Mouse (Mus musculus): ENCODE measurements around the gene Olfr1122. TPM values are rescaled to one million over a fixed set of nuclear protein-coding genes. Genes with fewer than 3 reads are reported as not detected.

Gene Olfr1122
- polyA plus RNA-seq, 1 experiment from 2014 or later: not detected

Other genes with a start within 250 kb of the Olfr1122 start
- gene Olfr1110, start 245.5 kb upstream of the Olfr1122 start, polyA plus RNA-seq (2016; fragmentation: Nextera tagmentation; extraction: Ambion mirVana): not detected in 2 replicates
- gene Olfr1111, start 233.2 kb upstream of the Olfr1122 start, polyA plus RNA-seq (2016; fragmentation: Nextera tagmentation; extraction: Ambion mirVana): not detected in 2 replicates
- gene Olfr1112, start 198.1 kb upstream of the Olfr1122 start, polyA plus RNA-seq (2016; fragmentation: Nextera tagmentation; extraction: Ambion mirVana): not detected in 2 replicates
- not detected in 2 replicates for gene Olfr1113, start 176.9 kb upstream of the Olfr1122 start, polyA plus RNA-seq (2016; fragmentation: Nextera tagmentation; extraction: Ambion mirVana)
- not detected in 2 replicates for gene Olfr1115, start 137.8 kb upstream of the Olfr1122 start, polyA plus RNA-seq (2016; fragmentation: Nextera tagmentation; extraction: Ambion mirVana)
- gene Olfr1116, start 118.3 kb upstream of the Olfr1122 start, polyA plus RNA-seq (2016; fragmentation: Nextera tagmentation; extraction: Ambion mirVana): not detected in 2 replicates
- gene Olfr1118, start 78.3 kb upstream of the Olfr1122 start, polyA plus RNA-seq (2016; fragmentation: Nextera tagmentation; extraction: Ambion mirVana): not detected in 2 replicates
- gene Olfr1120, start 31.0 kb upstream of the Olfr1122 start, polyA plus RNA-seq (2016; fragmentation: Nextera tagmentation; extraction: Ambion mirVana): not detected in 2 replicates
- not detected in 2 replicates for gene Olfr1121, start 16.0 kb upstream of the Olfr1122 start, polyA plus RNA-seq (2016; fragmentation: Nextera tagmentation; extraction: Ambion mirVana)
- not detected in 2 replicates for gene Olfr1123, start 30.8 kb downstream of the Olfr1122 start, polyA plus RNA-seq (2016; fragmentation: Nextera tagmentation; extraction: Ambion mirVana)
- gene Olfr1124, start 44.4 kb downstream of the Olfr1122 start, polyA plus RNA-seq (2016; fragmentation: Nextera tagmentation; extraction: Ambion mirVana): 0.06 and 0.07 TPM in 2 replicates
- gene Olfr1126, start 68.1 kb downstream of the Olfr1122 start, polyA plus RNA-seq (2016; fragmentation: Nextera tagmentation; extraction: Ambion mirVana): not detected in 2 replicates
- not detected in 2 replicates for gene Pramel7, start 111.2 kb downstream of the Olfr1122 start, polyA plus RNA-seq (2016; fragmentation: Nextera tagmentation; extraction: Ambion mirVana)
- gene Pramel6, start 120.7 kb downstream of the Olfr1122 start, polyA plus RNA-seq (2016; fragmentation: Nextera tagmentation; extraction: Ambion mirVana): not detected in 2 replicates
- not detected in 2 replicates for gene Olfr153, start 145.9 kb downstream of the Olfr1122 start, polyA plus RNA-seq (2016; fragmentation: Nextera tagmentation; extraction: Ambion mirVana)
- not detected in 2 replicates for gene Olfr1128, start 159.7 kb downstream of the Olfr1122 start, polyA plus RNA-seq (2016; fragmentation: Nextera tagmentation; extraction: Ambion mirVana)
- not detected in 2 replicates for gene Olfr1129, start 188.1 kb downstream of the Olfr1122 start, polyA plus RNA-seq (2016; fragmentation: Nextera tagmentation; extraction: Ambion mirVana)
- not detected in 2 replicates for gene Olfr1130, start 220.4 kb downstream of the Olfr1122 start, polyA plus RNA-seq (2016; fragmentation: Nextera tagmentation; extraction: Ambion mirVana)
- gene Olfr1131, start 241.3 kb downstream of the Olfr1122 start, polyA plus RNA-seq (2016; fragmentation: Nextera tagmentation; extraction: Ambion mirVana): not detected in 2 replicates